Mouse (Mus musculus): ENCODE measurements around the gene Zfp276.

DNA sequence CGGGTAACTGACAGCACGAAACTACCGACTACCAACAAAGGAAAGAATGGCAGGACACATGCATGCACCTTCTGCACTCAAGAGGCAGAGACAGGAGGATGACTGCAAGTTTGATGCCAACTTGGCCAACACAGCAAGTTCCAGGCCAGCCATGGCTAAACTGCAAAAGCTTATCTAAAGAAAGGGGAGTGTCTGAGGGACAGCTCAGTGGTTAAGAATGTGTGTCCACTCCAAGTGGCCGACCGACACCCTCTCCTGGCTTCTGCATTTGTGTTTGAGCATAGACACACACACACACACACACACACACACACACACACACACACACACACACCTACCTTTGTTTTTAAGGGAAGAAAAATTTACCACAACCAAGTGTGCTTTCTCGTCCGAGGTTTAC lies 24.4 kb downstream of the Zfp276 start:
- TF ChIP-seq EP300 (IDR thresholded peaks at IDR 0.05; ENCODE audit: low read depth), result no peak
- no peak for TF ChIP-seq CTCF (IDR thresholded peaks at IDR 0.05; ENCODE audit: low read depth)

All from heart, postnatal 0 days (tissue).